Mouse (Mus musculus): ENCODE data around the gene Gm14419. TPM values are rescaled to one million over a fixed set of nuclear protein-coding genes. Genes with fewer than 3 reads are reported as not detected.
"Not testable (repeated sequence)": the region's sequence is repeated elsewhere in the genome, so short reads cannot be mapped to it uniquely, and the experiment has no call there.

The Gm14419 gene
- 9.8 and 11.1 TPM in 2 replicates for polyA plus RNA-seq (2016; fragmentation: Nextera tagmentation; extraction: Ambion mirVana)

GRCm38 (mm10) chr2:177000656-177001055 is at the start of gene Gm14419:
Gene Gm14419 (plus strand): TSS chr2:177000956.
- not testable (repeated sequence) for H3K4me3 ChIP-seq; H3K4me1 ChIP-seq; DNase-seq (ENCODE audit: low spot score); H3K27ac ChIP-seq (replicated peaks); H3K36me3 ChIP-seq (replicated peaks); H3K27me3 ChIP-seq (replicated peaks; ENCODE audit: low read depth, poor library complexity, severe bottlenecking); H3K9me3 ChIP-seq
- WGBS = no CpG with 5 or more reads among the region's 6 CpGs

Other genes starting within 250 kb of the Gm14419 start
- 14.0 and 18.7 TPM in 2 replicates for gene Gm14295, start 202.3 kb upstream of the Gm14419 start, polyA plus RNA-seq (2016; fragmentation: Nextera tagmentation; extraction: Ambion mirVana)
- not detected in 2 replicates for gene Gm14408, start 169.8 kb upstream of the Gm14419 start, polyA plus RNA-seq (2016; fragmentation: Nextera tagmentation; extraction: Ambion mirVana)
- gene Gm14296, start 73.1 kb upstream of the Gm14419 start, polyA plus RNA-seq (2016; fragmentation: Nextera tagmentation; extraction: Ambion mirVana) = 5.1 and 13.7 TPM in 2 replicates
- 0.31 TPM in 1 of 2 replicates, not detected in the other for gene Gm14401, start 73.4 kb downstream of the Gm14419 start, polyA plus RNA-seq (2016; fragmentation: Nextera tagmentation; extraction: Ambion mirVana)
- gene Gm14410, start 205.5 kb downstream of the Gm14419 start, polyA plus RNA-seq (2016; fragmentation: Nextera tagmentation; extraction: Ambion mirVana) = 29.0 and 34.7 TPM in 2 replicates

All from embryonic facial prominence, embryonic 10.5 days (tissue).